Mouse (Mus musculus) forebrain, embryonic 14.5 days (tissue): ENCODE measurements around the gene Pole. TPM values are rescaled to one million over a fixed set of nuclear protein-coding genes. Genes with fewer than 3 reads are reported as not detected.

Experiments
- ATAC-seq: fragments of 200-750 bp; cut with Nextera tagmentation; 2 replicates; pipeline ENCODE4 v1.8.0; 2017; ENCODE audit warnings: mild to moderate bottlenecking, moderate library complexity
- DNase-seq: peaks from one replicate; pipeline ENCODE4 v3.0.0-alpha.2; 2015; ENCODE audit warnings: low spot score
- H3K27ac ChIP-seq: fragments of 300-500 bp; sonication (generic); 2 replicates; pipeline ENCODE4 v1.5.1; 2014; ENCODE audit warnings: low read depth, mild to moderate bottlenecking, control low read depth, low read length, moderate library complexity
- H3K27me3 ChIP-seq: fragments of 300-500 bp; sonication (generic); replicated peaks from 2 replicates; pipeline ENCODE4 v1.6.1; 2014; ENCODE audit warnings: low read length, control low read depth, mixed read lengths; ENCODE audit not compliant: control insufficient read depth, insufficient read depth
- H3K36me3 ChIP-seq: fragments of 300-500 bp; sonication (generic); 2 replicates; pipeline ENCODE4 v1.6.1; 2014; ENCODE audit warnings: low read length, control low read depth; ENCODE audit not compliant: control insufficient read depth, insufficient read depth
- H3K4me1 ChIP-seq: fragments of 300-500 bp; sonication (generic); 2 replicates; pipeline ENCODE4 v1.6.1; 2014; ENCODE audit warnings: antibody characterized with exemption, low read length, control low read depth; ENCODE audit not compliant: control insufficient read depth, insufficient read depth
- H3K4me2 ChIP-seq: fragments of 300-500 bp; sonication (generic); 2 replicates; pipeline ENCODE4 v1.6.1; 2014; ENCODE audit warnings: mild to moderate bottlenecking, control low read depth, low read length
- H3K4me3 ChIP-seq: fragments of 300-500 bp; sonication (generic); 2 replicates; pipeline ENCODE4 v1.5.1; 2014; ENCODE audit warnings: low read depth, low read length, control low read depth
- H3K9ac ChIP-seq: fragments of 300-500 bp; sonication (generic); 2 replicates; pipeline ENCODE4 v1.6.1; 2014; ENCODE audit warnings: mild to moderate bottlenecking, low read length, control low read depth, moderate library complexity
- H3K9me3 ChIP-seq: fragments of 300-500 bp; sonication (generic); replicated peaks from 2 replicates; pipeline ENCODE4 v1.6.1; 2016; ENCODE audit warnings: low read length, control low read depth, mixed read lengths; ENCODE audit not compliant: control insufficient read depth
- WGBS: fragments of 180-500 bp; shearing (Covaris S2); extraction: QIAGEN DNeasy Blood & Tissue Kit; methylation state at CpG from one replicate; pipeline ENCODE4 v1.1.7; 2014; 5-methylcytosine and 5-hydroxymethylcytosine counted together
- polyA plus RNA-seq: library from polyadenylated mRNA; unstranded; fragments of >200 nt; fragmentation: Nextera tagmentation; extraction: Ambion mirVana; gene quantifications from 2 replicates; pipeline ENCODE4 v1.2.1, GENCODE M21; 2014

Gene Pole
- polyA plus RNA-seq, 1 experiment from 2014 or later, result 15.1 TPM

DNA sequence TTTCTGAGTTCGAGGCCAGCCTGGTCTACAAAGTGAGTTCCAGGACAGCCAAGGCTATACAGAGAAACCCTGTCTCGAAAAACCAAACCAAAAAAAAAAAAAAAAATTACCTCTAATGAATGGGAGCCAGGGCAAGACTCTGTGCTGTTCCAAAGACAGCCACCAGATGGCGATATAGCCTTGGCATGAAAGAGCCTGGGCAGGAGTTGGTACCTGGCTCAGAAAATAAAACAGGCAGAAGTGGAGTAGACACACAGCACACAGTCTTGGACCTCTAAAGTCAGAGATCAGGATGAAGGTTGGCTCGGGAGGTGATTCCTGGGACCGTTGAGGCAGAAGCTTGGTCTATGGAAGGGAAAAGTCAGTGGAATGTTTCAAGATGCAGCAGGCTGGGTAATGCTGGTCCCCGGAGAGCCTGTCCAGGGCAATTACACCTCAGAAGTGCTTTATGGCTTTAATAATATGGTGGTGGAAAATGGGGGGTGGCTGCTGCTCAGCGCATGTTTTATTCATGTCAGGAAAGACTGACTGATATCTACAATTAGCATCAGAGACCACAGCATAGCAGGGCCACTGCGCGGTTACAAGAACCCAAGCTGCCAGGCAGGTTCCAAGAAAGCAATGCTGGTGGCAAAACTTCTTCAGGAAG, 71.5 kb downstream of the Pole start:
- H3K4me1 ChIP-seq, result no peaks in the 10 kb centered on the region
- ATAC-seq, result peak; percentile 59
- peaks cover 11% of the 10 kb centered on the region; the same call in 1 of the 2 replicates for H3K36me3 ChIP-seq
- WGBS, result 41% methylated on average over 8 of the region's 9 CpGs
- H3K9ac ChIP-seq, result no peak overlapping the region
- H3K4me3 ChIP-seq, result no peak overlapping the region
- no peaks in the 10 kb centered on the region for H3K9me3 ChIP-seq
- no peaks in the 10 kb centered on the region for H3K27me3 ChIP-seq
- no peak overlapping the region for H3K4me2 ChIP-seq
- no peak overlapping the region for H3K27ac ChIP-seq
- DNase-seq, result peak; percentile 89

DNA sequence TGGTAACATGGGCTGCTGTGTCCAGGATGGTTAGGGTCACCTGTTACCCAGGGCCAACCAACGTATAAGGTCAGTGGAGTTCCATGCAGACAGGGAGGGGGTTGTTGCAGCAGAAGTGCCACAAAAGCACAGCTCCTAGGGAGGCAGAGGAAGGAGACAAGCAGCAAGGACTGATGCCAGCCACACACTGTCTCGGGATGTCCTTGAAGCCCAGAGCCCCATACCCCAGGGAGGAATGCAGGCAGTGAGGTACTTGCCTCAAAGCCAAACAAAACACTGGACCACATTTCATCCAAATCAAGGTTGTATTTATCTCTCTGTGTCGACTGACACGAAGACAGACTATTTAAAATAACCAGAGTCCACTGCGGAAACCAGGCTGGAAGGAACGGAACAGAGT, 75.4 kb downstream of the Pole start:
- 86% methylated on average over 6 of the region's 6 CpGs for WGBS
- ATAC-seq, result no peak

DNA sequence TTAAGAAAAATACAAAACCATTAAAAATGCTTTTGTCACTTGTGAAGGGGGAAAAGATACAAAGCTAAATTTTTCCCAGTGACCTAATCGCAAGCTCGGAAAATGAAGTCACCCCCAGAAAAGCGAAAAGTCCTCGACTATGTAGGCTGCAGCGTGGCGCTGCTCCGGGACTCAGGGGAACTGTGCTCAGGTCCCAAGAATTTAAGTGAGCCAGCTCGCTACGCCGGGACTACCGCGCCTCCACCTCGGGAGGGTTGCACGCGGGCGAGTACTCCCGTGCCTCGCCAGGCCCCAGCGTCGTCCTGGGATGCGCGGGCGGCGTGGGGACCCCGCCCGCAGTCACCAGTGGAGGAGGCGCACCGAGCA, 76.7 kb downstream of the Pole start:
- WGBS, result 2% methylated on average over 28 of the region's 28 CpGs
- Histone ChIP-seq H3K4me2 (peak overlapping the region; percentile 79), H3K4me3 (peak overlapping the region; percentile 38), H3K36me3 (peaks cover 38% of the 10 kb centered on the region), H3K4me1 (peaks cover 4% of the 10 kb centered on the region; the same call in 1 of the 2 replicates), H3K27me3 (no peaks in the 10 kb centered on the region), H3K9me3 (no peaks in the 10 kb centered on the region), H3K9ac (peak overlapping the region; percentile 61), H3K27ac (no peak overlapping the region)
- DNase-seq (no peak), ATAC-seq (peak; percentile 65)

More for the DNA sequence above, 75.4 kb downstream of the Pole start:
- H3K27ac ChIP-seq, result no peak overlapping the region
- H3K4me3 ChIP-seq, result no peak overlapping the region
- no peaks in the 10 kb centered on the region for H3K9me3 ChIP-seq
- no peak for DNase-seq
- H3K4me2 ChIP-seq, result no peak overlapping the region
- H3K9ac ChIP-seq, result no peak overlapping the region
- H3K27me3 ChIP-seq, result no peaks in the 10 kb centered on the region
- H3K36me3 ChIP-seq, result peaks cover 29% of the 10 kb centered on the region
- peaks cover 4% of the 10 kb centered on the region; the same call in 1 of the 2 replicates for H3K4me1 ChIP-seq

DNA sequence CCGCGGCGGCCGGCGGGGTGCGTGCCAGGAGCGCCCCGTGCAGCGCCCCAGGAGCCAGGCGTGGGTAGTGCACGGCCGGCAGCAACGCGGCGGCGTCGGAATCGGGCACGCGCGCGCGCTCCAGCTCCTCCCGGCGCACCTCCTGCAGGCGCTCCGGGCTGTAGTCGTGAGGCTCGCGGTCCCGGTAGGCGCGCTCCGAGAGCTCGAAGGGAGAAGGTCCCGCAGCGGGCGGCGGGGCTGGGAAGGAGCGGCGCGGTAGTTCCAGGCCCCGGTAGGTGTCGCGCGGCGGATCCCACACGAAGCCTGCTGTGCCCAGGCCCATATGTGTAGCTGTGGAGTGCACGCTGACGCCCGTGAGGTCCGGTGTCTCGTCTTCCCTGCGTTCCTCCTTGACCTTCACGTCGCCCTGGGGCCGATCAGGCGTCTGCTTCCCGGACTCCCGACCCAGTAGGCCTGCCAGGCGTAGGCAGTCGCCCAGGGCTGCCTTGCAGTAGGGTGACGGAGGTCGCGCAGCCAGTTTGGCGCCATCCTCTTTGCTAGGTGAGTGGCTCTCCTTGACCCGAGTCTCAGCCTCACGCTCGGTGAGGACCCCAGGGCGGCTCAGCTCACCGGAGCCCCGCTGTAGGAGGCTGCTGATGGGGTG, 77.2 kb downstream of the Pole start:
- H3K4me1 ChIP-seq, result peaks cover 4% of the 10 kb centered on the region; the same call in 1 of the 2 replicates
- no peak overlapping the region for H3K27ac ChIP-seq
- DNase-seq (peak; percentile 81), ATAC-seq (peak; percentile 86)
- H3K36me3 ChIP-seq, result peaks cover 42% of the 10 kb centered on the region
- peak overlapping the region; percentile 61 for H3K9ac ChIP-seq
- 5% methylated on average over 60 of the region's 72 CpGs for WGBS
- H3K4me2 ChIP-seq, result peak overlapping the region; percentile 79
- H3K27me3 ChIP-seq, result no peaks in the 10 kb centered on the region
- H3K9me3 ChIP-seq, result no peaks in the 10 kb centered on the region
- H3K4me3 ChIP-seq, result peak overlapping the region; percentile 38

DNA sequence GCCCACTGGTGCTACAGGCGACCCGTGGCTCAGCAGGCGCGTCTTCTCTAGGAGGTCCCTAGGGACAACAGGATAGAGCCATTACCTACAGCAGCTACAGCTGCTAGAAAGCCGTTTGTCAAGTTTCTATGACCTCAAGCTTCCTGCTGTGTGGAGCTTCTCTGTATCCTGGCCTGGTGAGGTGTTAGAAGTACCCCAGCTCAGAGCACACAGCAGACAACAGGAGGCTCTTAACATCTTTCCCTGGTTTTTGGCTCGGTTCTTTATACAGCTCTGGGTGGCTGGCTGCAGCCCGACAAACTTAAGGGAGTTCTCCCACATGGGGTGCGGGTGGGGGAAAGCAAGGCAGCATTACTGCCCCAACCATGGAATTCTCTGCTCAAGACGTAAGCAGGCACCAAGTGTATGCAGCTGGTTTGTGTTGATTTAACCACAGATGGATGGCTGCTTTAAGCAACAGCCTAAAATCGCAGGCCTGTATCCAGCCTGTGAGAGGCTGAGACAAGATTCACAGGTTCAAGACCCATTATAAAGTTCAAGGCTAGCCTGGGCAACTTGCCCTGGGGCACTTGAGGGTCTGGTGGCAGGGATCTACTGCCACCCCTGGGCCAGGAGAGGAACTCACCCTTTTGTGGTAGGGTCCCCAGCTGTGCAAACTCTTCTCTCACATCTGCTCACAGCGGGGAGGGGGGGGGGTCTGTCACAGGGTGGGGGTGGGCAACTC, 77.9 kb downstream of the Pole start:
- peak overlapping the region; percentile 38; the same call in 1 of the 2 replicates for H3K4me3 ChIP-seq
- peak overlapping the region; percentile 79; the same call in 1 of the 2 replicates for H3K4me2 ChIP-seq
- no peak; the same call in 1 of the 2 replicates for ATAC-seq
- peak; percentile 25 for DNase-seq
- no peaks in the 10 kb centered on the region for H3K9me3 ChIP-seq
- H3K4me1 ChIP-seq, result peaks cover 4% of the 10 kb centered on the region; the same call in 1 of the 2 replicates
- no peaks in the 10 kb centered on the region for H3K27me3 ChIP-seq
- H3K9ac ChIP-seq, result peak overlapping the region; percentile 61; the same call in 1 of the 2 replicates
- WGBS, result 48% methylated on average over 11 of the region's 11 CpGs
- peaks cover 48% of the 10 kb centered on the region for H3K36me3 ChIP-seq
- H3K27ac ChIP-seq, result no peak overlapping the region

DNA sequence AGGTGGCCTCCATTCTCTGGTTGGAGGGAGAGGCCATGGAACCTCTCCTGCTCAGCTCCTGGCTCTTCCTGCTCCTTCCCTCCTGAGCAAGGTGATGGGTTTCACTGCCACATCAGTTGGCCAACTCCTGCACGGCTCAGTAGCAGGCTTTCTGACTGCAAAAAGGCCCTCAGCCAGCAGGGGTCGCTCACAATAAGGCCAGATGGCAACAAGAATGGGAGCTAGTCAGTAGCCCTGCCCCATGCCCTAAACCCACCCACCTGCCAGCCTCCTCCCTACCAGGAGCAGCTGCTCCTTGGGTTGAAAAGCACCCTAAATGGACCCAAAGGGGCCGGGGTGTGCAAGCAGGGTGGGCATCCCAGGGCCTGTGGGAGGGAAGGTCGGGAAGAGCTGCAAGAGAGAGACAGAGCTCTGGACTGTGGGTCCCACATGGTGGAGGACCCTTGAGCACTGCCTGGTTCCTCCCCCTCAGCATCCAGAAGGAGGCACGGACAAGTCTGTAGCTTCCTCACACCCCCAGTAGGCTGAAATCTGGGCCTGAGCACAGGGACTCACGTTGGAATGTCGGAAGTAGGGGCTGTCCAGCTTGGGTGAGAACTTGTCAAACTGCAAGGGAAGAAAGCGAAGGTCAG, 90.8 kb downstream of the Pole start:
- H3K4me2 ChIP-seq, result no peak overlapping the region
- no peaks in the 10 kb centered on the region for H3K27me3 ChIP-seq
- no peaks in the 10 kb centered on the region for H3K9me3 ChIP-seq
- peaks cover 66% of the 10 kb centered on the region for H3K36me3 ChIP-seq
- no peaks in the 10 kb centered on the region; the same call in 1 of the 2 replicates for H3K4me1 ChIP-seq
- no peak overlapping the region for H3K9ac ChIP-seq
- no peak overlapping the region for H3K4me3 ChIP-seq
- peak; percentile 83 for DNase-seq
- peak; percentile 81 for ATAC-seq
- H3K27ac ChIP-seq, result 0 out of 2 replicates have a peak overlapping the region, but pooled peaks have one; percentile 14
- 43% methylated on average over 8 of the region's 8 CpGs for WGBS

DNA sequence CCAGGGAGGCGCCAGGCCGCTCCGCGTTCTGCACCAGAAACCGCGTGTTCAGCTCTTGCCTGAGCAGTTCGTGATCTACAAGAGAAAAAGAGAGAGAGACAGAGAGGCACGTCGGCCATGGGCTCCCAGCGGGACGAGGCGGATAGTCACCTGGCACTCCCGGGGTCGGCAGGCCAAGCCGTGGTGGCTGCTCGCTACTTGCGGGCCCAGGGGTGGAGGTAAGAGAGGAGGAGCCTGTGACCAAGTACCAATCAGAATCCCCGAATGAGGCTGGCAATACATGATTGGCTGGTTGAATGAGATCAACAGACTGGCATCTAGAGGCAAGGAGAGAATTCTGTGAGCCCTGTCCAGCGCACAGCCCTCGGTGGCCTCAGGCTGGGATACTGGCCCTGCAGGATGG, 92.1 kb downstream of the Pole start:
- peak; percentile 22 for ATAC-seq
- H3K4me2 ChIP-seq, result no peak overlapping the region
- H3K27me3 ChIP-seq, result no peaks in the 10 kb centered on the region
- no peaks in the 10 kb centered on the region; the same call in 1 of the 2 replicates for H3K4me1 ChIP-seq
- H3K36me3 ChIP-seq, result peaks cover 71% of the 10 kb centered on the region
- no peak overlapping the region for H3K9ac ChIP-seq
- no peaks in the 10 kb centered on the region for H3K9me3 ChIP-seq
- 37% methylated on average over 20 of the region's 20 CpGs for WGBS
- H3K4me3 ChIP-seq, result no peak overlapping the region
- peak; percentile 32 for DNase-seq
- H3K27ac ChIP-seq, result no peak overlapping the region

DNA sequence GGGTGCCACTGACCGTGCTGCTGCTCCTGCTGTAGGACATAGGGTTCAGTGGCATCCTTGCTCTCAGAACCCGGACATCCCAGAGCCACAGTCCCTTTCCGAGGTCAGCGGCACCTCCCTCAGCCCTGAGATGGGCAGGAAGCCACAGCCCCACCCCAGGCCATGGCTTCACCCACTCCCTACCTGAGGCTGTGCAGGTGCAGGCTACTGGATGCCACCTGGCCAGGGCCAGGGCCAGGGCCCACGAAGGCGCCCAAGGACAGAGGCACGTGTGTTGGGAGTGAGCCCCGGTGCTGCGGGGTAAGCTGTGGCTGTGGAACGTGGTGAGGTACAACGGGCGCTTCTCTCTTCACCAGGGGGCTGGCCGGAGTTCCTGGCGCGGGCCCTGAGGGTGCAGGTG, 93.0 kb downstream of the Pole start:
- DNase-seq, result no peak
- Histone ChIP-seq H3K4me2 (no peak overlapping the region), H3K27ac (no peak overlapping the region), H3K9me3 (no peaks in the 10 kb centered on the region), H3K27me3 (no peaks in the 10 kb centered on the region), H3K36me3 (peaks cover 62% of the 10 kb centered on the region), H3K9ac (no peak overlapping the region), H3K4me3 (no peak overlapping the region), H3K4me1 (peaks cover 2% of the 10 kb centered on the region; the same call in 1 of the 2 replicates)
- 93% methylated on average over 15 of the region's 15 CpGs for WGBS
- ATAC-seq, result no peak
